Mouse (Mus musculus): Measurements from ENCODE around the gene Eps8l3. TPM values are rescaled to one million over a fixed set of nuclear protein-coding genes. Genes with fewer than 3 reads are reported as not detected.

The Eps8l3 gene
- total and polyA plus RNA-seq, 3 experiments, result 0.12 TPM; not detected in 2

DNA sequence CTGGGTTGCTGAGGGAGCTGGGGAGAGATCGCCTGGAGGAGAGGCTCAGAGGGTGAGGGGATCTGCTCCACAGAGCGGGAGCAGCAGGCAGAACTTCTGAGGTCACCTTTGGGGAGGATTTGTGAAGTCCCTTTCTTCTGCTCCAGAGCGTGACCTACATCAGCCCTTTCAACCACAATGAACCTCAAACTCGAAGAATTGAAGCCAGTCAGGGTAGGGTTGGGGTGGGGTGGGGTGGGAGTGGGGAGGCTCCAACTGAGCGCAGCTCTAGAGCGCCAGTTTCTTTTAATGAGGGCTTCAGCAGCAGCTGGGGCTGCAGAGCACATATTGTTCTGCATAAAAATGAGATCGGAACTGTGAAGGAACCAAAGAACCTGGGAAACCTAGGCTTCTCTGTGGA is 7.9 kb upstream of the Eps8l3 start:
- H3K27ac ChIP-seq (ENCODE audit: control insufficient read depth, low read depth, low read length), result no peak overlapping the region
- no peaks in the 10 kb centered on the region for H3K9me3 ChIP-seq (replicated peaks; ENCODE audit: insufficient read depth, low read length)
- H3K9ac ChIP-seq (ENCODE audit: control insufficient read depth, low read depth, low read length, poor library complexity, severe bottlenecking), result no peak overlapping the region
- no peaks in the 10 kb centered on the region for H3K79me2 ChIP-seq (ENCODE audit: control insufficient read depth, insufficient read depth, low read length, poor library complexity)
- H3K4me3 ChIP-seq (ENCODE audit: control insufficient read depth in 1 of 2, insufficient read depth in 1 of 2, low read depth in 2 of 2, low read length in 2 of 2), result no peak overlapping the region
- no peak for DNase-seq (ENCODE audit: low read depth, low spot score)
- TF ChIP-seq TAL1 (IDR thresholded peaks at IDR 0.05; ENCODE audit: low read length) (no peak), ELF1 (IDR thresholded peaks at IDR 0.05; ENCODE audit: low read depth, low read length) (no peak), MYB (IDR thresholded peaks at IDR 0.05; ENCODE audit: low read depth, low read length) (no peak), BHLHE40 (IDR thresholded peaks at IDR 0.05; ENCODE audit: borderline replicate concordance, low read depth, low read length) (no peak), GATA1 (IDR thresholded peaks at IDR 0.05; ENCODE audit: low read depth, low read length) (no peak), ZMIZ1 (IDR thresholded peaks at IDR 0.05; ENCODE audit: low read depth, low read length) (no peak), HCFC1 (IDR thresholded peaks at IDR 0.05; ENCODE audit: low read depth, low read length) (no peak), GABPA (IDR thresholded peaks at IDR 0.05; ENCODE audit: low read depth, low read length) (no peak), MEF2A (IDR thresholded peaks at IDR 0.05; ENCODE audit: extremely low read depth, insufficient replicate concordance, low read depth, low read length, poor library complexity, severe bottlenecking) (no peak), CHD2 (IDR thresholded peaks at IDR 0.05; ENCODE audit: low read length) (no peak)
- no peaks in the 10 kb centered on the region for H3K4me1 ChIP-seq (ENCODE audit: control insufficient read depth in 1 of 2, insufficient read depth in 2 of 2, low read length in 2 of 2)
- no peaks in the 10 kb centered on the region for H3K36me3 ChIP-seq (ENCODE audit: control insufficient read depth in 1 of 2, insufficient read depth in 2 of 2, low read length in 2 of 2)
- no peaks in the 10 kb centered on the region; a peak in 1 of 4 replicates for H3K27me3 ChIP-seq (ENCODE audit: control insufficient read depth in 1 of 2, insufficient read depth in 2 of 2, low read length in 2 of 2)

DNA sequence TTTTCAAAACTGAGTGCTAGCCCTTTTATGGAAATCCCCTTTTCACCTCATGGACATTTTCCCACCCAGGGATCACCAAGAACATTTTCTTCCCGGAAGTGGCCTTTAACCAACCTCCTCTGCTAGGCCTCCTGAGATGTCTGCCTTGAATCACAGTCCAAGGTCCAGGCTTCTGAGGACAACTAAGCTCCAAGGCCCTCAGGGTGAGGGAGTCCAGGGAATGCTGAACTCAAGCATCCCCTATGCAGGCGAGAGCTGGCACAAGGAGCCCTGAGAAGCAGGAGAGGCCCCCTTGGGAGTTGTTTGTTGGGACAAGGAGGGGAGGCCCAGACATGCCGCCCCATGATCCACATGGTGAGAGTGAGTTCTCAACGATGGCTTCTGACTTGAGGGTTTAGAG is 7.1 kb upstream of the Eps8l3 start:
- Histone ChIP-seq H3K9me3 (replicated peaks; ENCODE audit: insufficient read depth, low read length) (no peaks in the 10 kb centered on the region), H3K36me3 (ENCODE audit: control insufficient read depth in 1 of 2, insufficient read depth in 2 of 2, low read length in 2 of 2) (no peaks in the 10 kb centered on the region), H3K27ac (ENCODE audit: control insufficient read depth, low read depth, low read length) (no peak overlapping the region), H3K4me3 (ENCODE audit: control insufficient read depth in 1 of 2, insufficient read depth in 1 of 2, low read depth in 2 of 2, low read length in 2 of 2) (no peak overlapping the region), H3K79me2 (ENCODE audit: control insufficient read depth, insufficient read depth, low read length, poor library complexity) (no peaks in the 10 kb centered on the region), H3K9ac (ENCODE audit: control insufficient read depth, low read depth, low read length, poor library complexity, severe bottlenecking) (no peak overlapping the region), H3K27me3 (ENCODE audit: control insufficient read depth in 1 of 2, insufficient read depth in 2 of 2, low read length in 2 of 2) (no peaks in the 10 kb centered on the region; a peak in 1 of 4 replicates), H3K4me1 (ENCODE audit: control insufficient read depth in 1 of 2, insufficient read depth in 2 of 2, low read length in 2 of 2) (no peaks in the 10 kb centered on the region)
- no peak for TF ChIP-seq CHD1 (IDR thresholded peaks at IDR 0.05; ENCODE audit: low read depth, low read length)
- TF ChIP-seq NRF1 (IDR thresholded peaks at IDR 0.05; ENCODE audit: insufficient read depth, low read depth, low read length, poor library complexity, severe bottlenecking), result no peak
- TF ChIP-seq MAFK (IDR thresholded peaks at IDR 0.05; ENCODE audit: borderline replicate concordance, low read depth, low read length), result no peak
- TF ChIP-seq TCF12 (IDR thresholded peaks at IDR 0.05; ENCODE audit: low read depth, low read length), result no peak
- no peak for TF ChIP-seq EP300 (IDR thresholded peaks at IDR 0.05; ENCODE audit: low read depth in 1 of 2, low read length in 2 of 2)
- no peak for TF ChIP-seq ZMIZ1 (IDR thresholded peaks at IDR 0.05; ENCODE audit: low read depth, low read length)
- TF ChIP-seq MAZ (IDR thresholded peaks at IDR 0.05; ENCODE audit: low read depth, low read length), result no peak
- no peak for TF ChIP-seq TBP (IDR thresholded peaks at IDR 0.05; ENCODE audit: low read depth, low read length)
- no peak for TF ChIP-seq E2F4 (IDR thresholded peaks at IDR 0.05; ENCODE audit: borderline replicate concordance, low read depth, low read length)
- no peak for TF ChIP-seq UBTF (IDR thresholded peaks at IDR 0.05; ENCODE audit: borderline replicate concordance, insufficient read depth, low read depth, low read length)
- TF ChIP-seq MAX (IDR thresholded peaks at IDR 0.05; ENCODE audit: low read length), result no peak
- no peak for TF ChIP-seq MXI1 (IDR thresholded peaks at IDR 0.05; ENCODE audit: low read depth, low read length)
- no peak for DNase-seq (ENCODE audit: low read depth, low spot score)
